Mouse (Mus musculus) B cell, adult (primary cell): ENCODE data around the gene Bnip3. TPM values are rescaled to one million over a fixed set of nuclear protein-coding genes. Genes with fewer than 3 reads are reported as not detected.

ENCODE experiments used
- total RNA-seq: library from RNA; stranded (reverse); gene quantifications from 4 replicates; pipeline ENCODE4 v1.2.4, GENCODE M21; 2023; ENCODE audit not compliant: inconsistent age

Gene Bnip3
- total RNA-seq, result 6.2 to 9.7 TPM (median 6.8 TPM) in 4 replicates

GRCm38 (mm10) chr7:138909277-138910192 lies at the start of gene Bnip3:
Gene Bnip3 (minus strand): TSS chr7:138909519.

GRCm38 (mm10) chr7:138940612-138941461 lies 31.5 kb upstream of the Bnip3 start, which contains the start of gene Jakmip3:
Gene Jakmip3 (plus strand): TSS chr7:138940730.

GRCm38 (mm10) chr7:138845544-138846391 lies 63.6 kb downstream of the Bnip3 start, which contains the start of the genes Ppp2r2d and Mapk1ip1:
Gene Ppp2r2d (plus strand): TSS chr7:138846079.
Gene Mapk1ip1 (minus strand): TSS chr7:138846273.

Other genes starting within 250 kb of the Bnip3 start
- 51.7 to 62.4 TPM (median 56.2 TPM) in 4 replicates for gene Ppp2r2d, start 63.4 kb downstream of the Bnip3 start, total RNA-seq
- 46.0 to 56.5 TPM (median 49.6 TPM) in 4 replicates for gene Mapk1ip1, start 63.2 kb downstream of the Bnip3 start, total RNA-seq
- gene Jakmip3, start 31.2 kb upstream of the Bnip3 start, total RNA-seq, result not detected in 4 replicates
- not detected in 4 replicates for gene Dpysl4, start 176.5 kb upstream of the Bnip3 start, total RNA-seq